Mouse (Mus musculus) B cell, adult 2 months (primary cell): Measurements from ENCODE around the gene Ran.

Source experiments
- DNase-seq, 2 experiments: peaks; one replicate each; pipeline ENCODE4 v3.0.0; 2022

Ran gene

DNA sequence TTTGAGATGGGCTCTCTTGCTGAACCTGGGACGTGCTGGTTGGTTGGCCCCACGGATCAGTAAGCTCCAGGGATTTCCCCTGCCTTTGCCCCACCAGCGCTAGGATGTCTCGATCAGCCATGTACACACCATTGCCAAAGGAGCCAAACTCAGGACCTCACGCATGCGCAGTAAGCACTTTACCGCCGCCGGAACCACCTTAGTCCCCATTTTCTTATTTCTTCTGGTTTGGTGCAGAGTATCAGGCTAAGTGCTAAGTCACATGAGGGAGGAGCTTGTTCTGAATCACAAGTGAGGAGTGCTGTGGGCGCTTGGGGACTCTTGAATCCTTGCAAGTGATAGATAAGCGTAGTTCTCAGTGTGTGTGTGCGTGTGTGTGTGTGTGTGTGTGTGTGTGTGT, 45.4 kb downstream of the Ran start:
- DNase-seq = no peak

DNA sequence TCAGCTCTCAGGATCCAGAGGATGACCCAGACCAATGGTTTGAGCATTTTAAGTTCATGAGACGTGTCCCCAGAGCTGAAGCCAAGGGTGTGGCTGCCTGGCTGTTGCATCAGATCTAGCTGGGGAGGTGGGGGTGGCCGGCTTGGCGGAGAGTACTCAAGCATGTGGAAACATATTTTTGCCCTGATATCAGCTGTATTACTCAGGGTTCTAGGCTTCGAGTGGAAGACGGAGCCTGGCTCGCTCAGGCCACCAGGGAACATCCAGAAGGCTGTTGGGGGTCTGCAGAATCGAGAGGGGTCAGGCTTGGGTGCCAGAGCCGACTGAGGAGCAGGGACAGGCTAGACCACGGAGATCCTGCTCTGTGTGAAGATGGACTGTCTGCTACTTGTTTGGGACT, 46.1 kb downstream of the Ran start:
- DNase-seq = no peak

DNA sequence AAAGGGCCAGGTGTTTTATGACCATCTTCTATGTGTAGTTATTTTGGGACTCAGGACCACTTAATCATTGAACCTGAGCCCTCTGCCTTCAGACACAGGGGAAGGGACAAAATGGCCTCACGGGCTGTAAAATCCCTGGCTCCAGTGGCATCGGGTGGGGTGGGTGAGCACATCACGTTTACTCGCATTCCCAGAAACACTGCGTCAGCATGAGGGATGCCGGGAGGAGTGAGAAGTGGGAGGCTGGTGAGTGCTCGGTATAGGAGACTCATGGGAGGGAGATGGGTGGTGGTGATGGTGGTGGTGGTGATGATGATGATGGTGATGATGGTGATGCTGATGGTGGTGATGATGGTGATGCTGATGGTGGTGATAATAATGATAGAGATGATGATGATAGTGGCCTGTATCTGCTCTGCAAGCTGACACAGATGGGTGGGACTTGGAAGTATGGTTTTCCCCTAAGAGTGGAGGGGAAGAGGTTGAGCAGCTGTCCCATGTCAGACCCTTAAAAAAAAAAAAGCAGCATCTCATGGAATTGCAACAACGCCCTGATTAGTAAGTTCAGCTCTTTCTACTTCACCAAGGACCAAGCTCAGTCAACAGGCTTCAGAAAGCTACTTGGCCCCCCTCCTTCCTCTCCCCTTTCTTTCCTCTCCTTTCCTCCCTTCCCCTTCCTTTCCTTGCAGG, 46.8 kb downstream of the Ran start:
- DNase-seq = no peak

- no peak for DNase-seq
Observed at GRCm38 (mm10) chr5:129067231-129067834, 47.5 kb downstream of the Ran start.

- no peak for DNase-seq
Observed at GRCm38 (mm10) chr5:129071761-129072280, 52.0 kb downstream of the Ran start.

- DNase-seq = no peak
Observed at GRCm38 (mm10) chr5:129073404-129073803, 53.5 kb downstream of the Ran start.
